Mouse (Mus musculus) midbrain, postnatal 0 days (tissue): ENCODE data around the gene Lmo2. TPM values are rescaled to one million over a fixed set of nuclear protein-coding genes. Genes with fewer than 3 reads are reported as not detected.

ENCODE experiments used
- ATAC-seq: fragments of 200-750 bp; cut with Nextera tagmentation; 2 replicates; pipeline ENCODE4 v1.8.0; 2017; ENCODE audit warnings: moderate number of reproducible peaks, mild to moderate bottlenecking, moderate TSS enrichment, moderate library complexity; ENCODE audit not compliant: low FRiP score
- DNase-seq: peaks from one replicate; pipeline ENCODE4 v3.0.0-alpha.2; 2015; ENCODE audit warnings: low spot score
- H3K27ac ChIP-seq: fragments of 300-500 bp; sonication (generic); 2 replicates; pipeline ENCODE4 v1.5.1; 2014; ENCODE audit warnings: low read depth, mild to moderate bottlenecking, low read length, mixed read lengths
- H3K27me3 ChIP-seq: fragments of 300-500 bp; sonication (generic); 2 replicates; pipeline ENCODE4 v1.6.1; 2014; ENCODE audit warnings: low read length, control low read depth, mixed read lengths; ENCODE audit not compliant: insufficient read depth
- H3K36me3 ChIP-seq: fragments of 300-500 bp; sonication (generic); 2 replicates; pipeline ENCODE4 v1.6.1; 2014; ENCODE audit warnings: low read length, control low read depth, mixed read lengths; ENCODE audit not compliant: insufficient read depth
- H3K4me1 ChIP-seq: fragments of 300-500 bp; sonication (generic); 2 replicates; pipeline ENCODE4 v1.6.1; 2014; ENCODE audit warnings: mild to moderate bottlenecking, control low read depth, antibody characterized with exemption, low read length, mixed read lengths; ENCODE audit not compliant: insufficient read depth
- H3K4me2 ChIP-seq: fragments of 300-500 bp; sonication (generic); 2 replicates; pipeline ENCODE4 v1.6.1; 2014; ENCODE audit warnings: low read depth, mild to moderate bottlenecking, low read length, mixed read lengths; ENCODE audit not compliant: poor library complexity, severe bottlenecking
- H3K4me3 ChIP-seq: fragments of 300-500 bp; sonication (generic); 2 replicates; pipeline ENCODE4 v1.5.1; 2014; ENCODE audit warnings: low read depth, mild to moderate bottlenecking, low read length, moderate library complexity
- H3K9ac ChIP-seq: fragments of 300-500 bp; sonication (generic); replicated peaks from 2 replicates; pipeline ENCODE4 v1.6.1; 2014; ENCODE audit warnings: mild to moderate bottlenecking, low read length, moderate library complexity, mixed read lengths; ENCODE audit not compliant: poor library complexity, severe bottlenecking
- H3K9me3 ChIP-seq: fragments of 300-500 bp; sonication (generic); 2 replicates; pipeline ENCODE4 v1.6.1; 2016; ENCODE audit warnings: low read length, control low read depth
- CTCF ChIP-seq: IDR thresholded peaks from 2 replicates; pipeline ENCODE4 v1.5.1; 2016; ENCODE audit warnings: antibody characterized with exemption, mild to moderate bottlenecking
- WGBS: fragments of 180-500 bp; shearing (Covaris S2); extraction: QIAGEN DNeasy Blood & Tissue Kit; methylation state at CpG from one replicate; pipeline ENCODE4 v1.1.7; 2014; 5-methylcytosine and 5-hydroxymethylcytosine counted together
- polyA plus RNA-seq: library from polyadenylated mRNA; unstranded; fragments of >200 nt; fragmentation: Nextera tagmentation; extraction: Ambion mirVana; gene quantifications from 2 replicates; pipeline ENCODE4 v1.2.1, GENCODE M21; 2015
- total RNA-seq: library from RNA; depleted of rRNA; stranded (reverse); fragments of >200 nt; gene quantifications from 2 replicates; pipeline ENCODE4 v1.2.3, GENCODE M21; 2014

Gene Lmo2
- total and polyA plus RNA-seq, 2 experiments from 2014 or later = 16.1 to 22.9 TPM

DNA sequence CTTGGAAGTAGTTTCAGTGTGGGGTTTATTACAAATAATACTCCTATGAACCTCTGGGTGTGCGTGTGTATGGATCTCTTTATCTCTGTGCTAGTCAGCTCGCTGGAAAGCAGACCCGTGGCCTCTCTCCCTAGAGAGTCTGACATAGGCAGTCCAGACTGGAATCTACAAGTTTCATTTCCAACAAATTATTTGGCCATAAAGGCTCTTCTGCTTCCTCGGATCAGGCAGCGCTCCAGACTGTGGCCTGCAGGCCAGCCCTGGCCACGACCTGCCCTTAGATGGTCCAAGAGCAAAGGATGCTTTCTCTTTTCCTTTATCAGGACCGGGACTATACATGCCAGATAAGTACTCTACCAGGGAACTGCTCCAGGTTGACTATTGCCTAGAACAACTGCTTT lies 26.3 kb upstream of the Lmo2 start:
- 81% methylated on average over 7 of the region's 7 CpGs for WGBS
- DNase-seq = no peak

DNA sequence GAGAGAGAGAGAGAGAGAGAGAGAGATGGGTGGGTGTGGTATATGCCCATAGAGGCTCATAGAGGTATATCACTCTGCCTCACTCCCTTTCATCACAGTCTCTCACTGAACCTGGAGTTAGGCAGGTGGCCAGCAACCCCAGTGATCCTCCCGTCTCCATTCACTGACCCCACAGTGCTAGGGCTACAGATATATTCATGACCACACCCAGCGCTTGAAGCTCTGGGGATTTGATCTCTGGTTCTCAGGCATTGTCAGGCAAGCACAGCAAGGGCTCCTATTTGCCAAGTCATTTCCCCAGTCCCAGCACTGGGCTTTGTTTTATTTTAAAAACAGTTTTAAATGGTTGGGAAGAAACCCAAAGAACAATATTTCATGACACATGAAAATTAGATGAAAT lies 25.8 kb upstream of the Lmo2 start:
- Histone ChIP-seq H3K27ac (no peak overlapping the region), H3K36me3 (no peaks in the 10 kb centered on the region), H3K4me1 (no peaks in the 10 kb centered on the region), H3K9ac (no peak overlapping the region), H3K4me2 (no peak overlapping the region), H3K9me3 (no peaks in the 10 kb centered on the region), H3K27me3 (no peaks in the 10 kb centered on the region), H3K4me3 (no peak overlapping the region)
- TF ChIP-seq CTCF = no peak
- WGBS = 42% methylated on average over 2 of the region's 2 CpGs
- DNase-seq = no peak
- ATAC-seq = no peak

More for the DNA sequence above, 26.3 kb upstream of the Lmo2 start:
- Histone ChIP-seq H3K27me3 (no peaks in the 10 kb centered on the region), H3K4me2 (no peak overlapping the region), H3K4me1 (no peaks in the 10 kb centered on the region), H3K9ac (no peak overlapping the region), H3K36me3 (no peaks in the 10 kb centered on the region), H3K9me3 (no peaks in the 10 kb centered on the region), H3K27ac (no peak overlapping the region), H3K4me3 (no peak overlapping the region)
- ATAC-seq = no peak
- TF ChIP-seq CTCF = no peak

DNA sequence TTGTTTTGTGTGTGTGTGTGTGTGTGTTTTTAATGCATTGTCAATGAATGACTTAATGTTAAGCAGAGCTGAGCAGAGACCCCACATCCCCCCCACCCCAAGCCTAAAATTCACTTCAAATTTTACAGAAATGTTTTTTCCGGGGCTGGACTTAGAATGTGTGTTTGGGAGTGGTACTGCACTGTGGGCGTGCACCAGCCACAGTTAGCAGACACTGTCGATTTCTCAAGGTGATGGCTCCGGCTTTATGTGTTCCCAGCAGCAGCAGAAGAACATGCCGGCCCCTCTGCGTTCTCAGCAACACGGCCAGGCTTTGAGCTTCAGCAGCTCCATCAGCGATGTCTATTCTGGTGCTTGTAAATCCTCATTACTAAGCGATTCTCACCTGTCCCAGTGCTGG lies 25.3 kb upstream of the Lmo2 start:
- H3K4me1 ChIP-seq = no peaks in the 10 kb centered on the region
- H3K9ac ChIP-seq = no peak overlapping the region
- TF ChIP-seq CTCF = no peak
- 85% methylated on average over 9 of the region's 9 CpGs for WGBS
- no peak overlapping the region for H3K4me3 ChIP-seq
- DNase-seq (no peak), ATAC-seq (no peak)
- no peaks in the 10 kb centered on the region for H3K27me3 ChIP-seq
- no peaks in the 10 kb centered on the region for H3K36me3 ChIP-seq
- H3K4me2 ChIP-seq = no peak overlapping the region
- no peak overlapping the region for H3K27ac ChIP-seq
- no peaks in the 10 kb centered on the region for H3K9me3 ChIP-seq

DNA sequence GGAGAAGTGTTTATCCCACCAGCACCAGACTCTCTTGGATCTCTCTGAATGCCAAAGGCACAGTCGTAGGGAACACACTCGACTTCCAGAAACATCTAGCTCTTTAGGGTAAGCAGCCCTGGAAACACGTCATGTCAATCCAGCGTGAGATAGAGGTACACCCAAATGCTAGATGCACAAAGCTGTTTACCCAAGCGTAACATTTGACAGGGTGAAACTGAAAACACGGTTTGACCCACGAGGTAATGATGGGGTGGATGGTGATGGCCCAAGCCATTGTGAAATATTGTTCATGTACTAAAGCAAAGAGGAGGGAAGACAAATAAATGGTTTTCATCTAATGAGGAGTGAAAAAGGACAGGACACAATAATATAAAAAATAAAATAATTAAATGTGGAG lies 23.5 kb upstream of the Lmo2 start:
- no peaks in the 10 kb centered on the region for H3K27me3 ChIP-seq
- TF ChIP-seq CTCF = no peak
- H3K9me3 ChIP-seq = no peaks in the 10 kb centered on the region
- H3K9ac ChIP-seq = no peak overlapping the region
- H3K4me3 ChIP-seq = no peak overlapping the region
- no peak overlapping the region for H3K27ac ChIP-seq
- no peaks in the 10 kb centered on the region for H3K36me3 ChIP-seq
- ATAC-seq (no peak), DNase-seq (no peak)
- 41% methylated on average over 7 of the region's 7 CpGs for WGBS
- no peaks in the 10 kb centered on the region for H3K4me1 ChIP-seq
- no peak overlapping the region for H3K4me2 ChIP-seq

DNA sequence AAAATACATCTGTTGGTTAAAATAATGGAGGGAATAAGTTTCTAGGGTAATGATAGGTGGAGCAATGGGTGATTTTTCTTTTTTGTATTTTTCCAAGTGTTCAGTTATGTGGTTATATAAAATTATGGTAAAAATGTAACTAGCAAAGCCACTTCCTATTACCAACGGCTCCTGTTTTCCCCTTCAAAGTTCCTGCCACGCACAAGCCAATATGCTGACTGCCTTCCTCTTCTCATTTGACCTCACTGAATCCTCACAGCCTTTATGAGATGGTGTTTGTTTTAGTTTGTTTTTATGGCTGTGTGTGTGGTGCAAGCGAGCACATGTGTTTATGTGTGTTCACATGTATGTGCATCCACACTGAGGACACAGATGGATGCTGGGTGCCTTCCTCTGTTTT lies 23.1 kb upstream of the Lmo2 start:
- no peak for ATAC-seq
- Histone ChIP-seq H3K9me3 (no peaks in the 10 kb centered on the region), H3K4me1 (no peaks in the 10 kb centered on the region), H3K4me3 (no peak overlapping the region), H3K27me3 (no peaks in the 10 kb centered on the region), H3K4me2 (no peak overlapping the region), H3K36me3 (no peaks in the 10 kb centered on the region), H3K27ac (no peak overlapping the region), H3K9ac (no peak overlapping the region)
- 86% methylated on average over 3 of the region's 3 CpGs for WGBS
- no peak for DNase-seq
- no peak for TF ChIP-seq CTCF

DNA sequence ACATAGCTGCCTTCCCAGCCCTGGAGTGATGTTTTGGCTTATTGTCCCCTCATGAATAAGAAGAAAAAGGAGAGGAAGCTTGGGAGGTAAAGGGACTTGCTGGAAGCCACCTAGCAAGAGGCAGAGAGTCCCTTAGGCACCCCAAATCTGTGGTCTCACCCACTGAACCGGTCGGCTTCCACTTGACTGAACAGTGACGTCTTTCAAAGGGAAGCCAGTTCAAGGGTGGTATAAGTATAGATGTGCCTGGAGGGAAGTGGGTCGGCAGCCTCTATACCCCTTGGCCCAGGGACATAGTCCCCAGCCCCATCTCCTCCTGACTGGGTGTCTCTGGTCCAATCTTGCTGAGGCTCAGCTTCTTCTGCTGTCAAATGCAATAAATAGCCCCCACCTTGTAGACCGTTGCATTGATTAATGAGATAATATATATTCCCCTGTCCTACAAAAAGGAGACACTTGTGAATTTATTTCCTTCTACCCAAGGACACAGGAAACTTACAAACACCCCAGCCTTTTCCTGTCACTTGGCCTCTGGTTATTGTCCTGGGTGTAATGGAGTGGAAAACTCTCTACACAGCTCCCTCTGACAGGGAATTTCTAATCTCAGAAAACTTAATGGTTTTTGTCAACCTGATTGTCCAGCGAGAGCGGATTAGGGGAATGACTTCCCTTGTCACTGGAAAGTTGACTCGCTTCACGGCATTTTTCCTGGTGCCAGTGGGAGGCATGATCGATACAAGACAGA lies 21.9 kb upstream of the Lmo2 start:
- no peak overlapping the region for H3K9ac ChIP-seq
- H3K4me1 ChIP-seq = no peaks in the 10 kb centered on the region
- TF ChIP-seq CTCF = no peak
- 48% methylated on average over 10 of the region's 10 CpGs for WGBS
- H3K4me2 ChIP-seq = no peak overlapping the region
- H3K36me3 ChIP-seq = no peaks in the 10 kb centered on the region
- ATAC-seq = no peak
- H3K9me3 ChIP-seq = no peaks in the 10 kb centered on the region
- no peak for DNase-seq
- no peak overlapping the region for H3K4me3 ChIP-seq
- H3K27me3 ChIP-seq = no peaks in the 10 kb centered on the region
- H3K27ac ChIP-seq = no peak overlapping the region
